In the genomic region with DNA sequence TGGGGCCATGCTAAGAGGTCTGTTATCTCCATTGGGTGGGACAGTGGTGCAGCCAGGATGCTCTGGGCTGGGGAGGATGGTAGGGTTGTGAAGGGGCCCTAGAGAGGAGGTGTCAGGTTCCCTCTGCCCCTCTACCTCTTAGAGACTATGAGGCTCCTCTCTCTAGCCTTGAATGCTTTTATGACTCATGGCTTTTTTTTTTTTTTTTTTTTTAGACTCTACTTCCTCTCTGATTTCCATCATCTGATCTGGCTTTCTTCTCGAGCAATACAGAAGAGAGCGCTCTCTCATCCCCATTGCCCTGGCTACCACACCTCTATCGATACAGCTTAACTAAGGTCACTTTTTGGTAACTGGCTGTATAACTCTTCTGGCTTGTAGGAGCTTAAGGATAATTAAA, we compare ENCODE assay signal across 18 mouse cellular contexts.
"Had no signal": no experiment of that assay in that cellular context is flagged by ENCODE, and none has a peak within 500 bp of the region (broad histone marks: within the 10 kb centered on the region; RNA-seq: fewer than 3 reads in every experiment).

No protein-coding gene starts in this region.

- H3K27me3 ChIP-seq: lung, embryonic 15.5 days; neural tube, embryonic 12.5 days had no signal

- ATAC-seq: liver, postnatal 0 days; lung, postnatal 0 days had no signal

- H3K9ac ChIP-seq: liver, postnatal 0 days; lung, embryonic 15.5 days; midbrain, embryonic 12.5 days; neural tube, embryonic 12.5 days had no signal

- H3K36me3 ChIP-seq: lung, embryonic 15.5 days; midbrain, embryonic 12.5 days; neural tube, embryonic 12.5 days had no signal

- H3K4me3 ChIP-seq: lung, embryonic 15.5 days; megakaryocyte, embryonic 14.5 days; midbrain, embryonic 12.5 days; neural tube, embryonic 12.5 days had no signal

- DNase-seq: liver, postnatal 0 days; lung, adult 2 months; lung, postnatal 14 days; lung, postnatal 36 days; midbrain, embryonic 14.5 days; right cerebral cortex, adult 18-20 months; right cerebral cortex, postnatal 25 days; right cerebral cortex, postnatal 4 days; spleen, adult 18-20 months; thymus, adult 18-20 months; thymus, postnatal 14 days; thymus, postnatal 36 days had no signal

- H3K27ac ChIP-seq: lung, embryonic 15.5 days; macrophage; midbrain, embryonic 12.5 days; neural tube, embryonic 12.5 days had no signal

- H3K9me3 ChIP-seq: lung, embryonic 15.5 days; midbrain, embryonic 12.5 days; neural tube, embryonic 12.5 days had no signal

- H3K4me2 ChIP-seq: lung, embryonic 15.5 days; midbrain, embryonic 12.5 days had no signal

- H3K4me1 ChIP-seq: lung, embryonic 15.5 days had no signal
